Mouse (Mus musculus) testis, adult 2 months (tissue): ENCODE data around the gene Ehbp1. TPM values are rescaled to one million over a fixed set of nuclear protein-coding genes. Genes with fewer than 3 reads are reported as not detected.

Experiments used
- H3K27ac ChIP-seq: fragments of 200-500 bp; 2 replicates; pipeline ENCODE4 v1.5.1; 2012; ENCODE audit warnings: low read depth, low read length; ENCODE audit not compliant: control insufficient read depth, insufficient read depth
- H3K27me3 ChIP-seq: fragments of 200-500 bp; 2 replicates; pipeline ENCODE4 v1.6.1; 2012; ENCODE audit warnings: mild to moderate bottlenecking, low read length, moderate library complexity; ENCODE audit not compliant: control insufficient read depth, insufficient read depth
- H3K36me3 ChIP-seq: fragments of 200-500 bp; 2 replicates; pipeline ENCODE4 v1.6.1; 2012; ENCODE audit warnings: mild to moderate bottlenecking, low read length; ENCODE audit not compliant: control insufficient read depth, insufficient read depth
- H3K4me1 ChIP-seq: fragments of 200-500 bp; 2 replicates; pipeline ENCODE4 v1.6.1; 2012; ENCODE audit warnings: low read length; ENCODE audit not compliant: control insufficient read depth, insufficient read depth
- H3K4me3 ChIP-seq: fragments of 200-500 bp; 2 replicates; pipeline ENCODE4 v1.5.1; 2012; ENCODE audit warnings: low read depth, mild to moderate bottlenecking, low read length, moderate library complexity, mixed read lengths; ENCODE audit not compliant: control insufficient read depth
- CTCF ChIP-seq: fragments of 200-500 bp; IDR thresholded peaks from 2 replicates; pipeline ENCODE4 v1.5.1; 2012; ENCODE audit warnings: low read depth, mild to moderate bottlenecking, inconsistent platforms, low read length, moderate library complexity; ENCODE audit not compliant: control insufficient read depth, insufficient read depth, insufficient replicate concordance
- POLR2A ChIP-seq: fragments of 200-500 bp; IDR thresholded peaks from 2 replicates; pipeline ENCODE4 v1.6.1; 2012; ENCODE audit warnings: low read depth, mild to moderate bottlenecking, inconsistent platforms, low read length, moderate library complexity; ENCODE audit not compliant: control insufficient read depth
- polyA plus RNA-seq: library from polyadenylated mRNA; depleted of rRNA; stranded (reverse); fragments of >200 nt; gene quantifications from 2 replicates; pipeline ENCODE4 v1.2.3, GENCODE M21; 2012

Ehbp1 gene
- polyA plus RNA-seq, 1 experiment = 13.1 TPM

GRCm38 (mm10) chr11:22125188-22125587 lies 216.9 kb downstream of the Ehbp1 start:
- no peaks in the 10 kb centered on the region for H3K4me1 ChIP-seq
- no peak overlapping the region for H3K27ac ChIP-seq
- H3K27me3 ChIP-seq = no peaks in the 10 kb centered on the region
- H3K36me3 ChIP-seq = no peaks in the 10 kb centered on the region
- TF ChIP-seq POLR2A (no peak), CTCF (no peak)
- no peak overlapping the region for H3K4me3 ChIP-seq

DNA sequence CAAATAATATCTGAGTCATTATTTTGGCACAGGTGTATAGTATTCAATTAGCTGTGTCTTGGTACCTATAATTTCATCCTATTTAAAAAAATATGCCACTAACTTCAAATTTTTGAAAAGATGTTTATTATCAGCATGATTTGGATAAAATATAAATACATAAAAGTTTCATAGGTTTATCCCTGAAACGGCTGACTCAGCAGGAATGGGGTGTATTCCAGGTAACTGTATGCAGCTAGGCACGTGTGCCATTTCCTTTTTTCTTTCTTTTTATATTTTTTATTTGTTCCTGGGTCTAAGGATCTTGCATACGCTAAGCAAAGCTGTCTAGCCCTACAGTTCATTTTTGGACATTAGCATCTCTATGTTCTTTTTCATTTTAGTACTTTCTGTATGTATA lies 223.2 kb downstream of the Ehbp1 start:
- no peak for TF ChIP-seq POLR2A
- no peaks in the 10 kb centered on the region for H3K36me3 ChIP-seq
- no peak overlapping the region for H3K27ac ChIP-seq
- no peaks in the 10 kb centered on the region for H3K4me1 ChIP-seq
- H3K4me3 ChIP-seq = no peak overlapping the region
- H3K27me3 ChIP-seq = no peaks in the 10 kb centered on the region

DNA sequence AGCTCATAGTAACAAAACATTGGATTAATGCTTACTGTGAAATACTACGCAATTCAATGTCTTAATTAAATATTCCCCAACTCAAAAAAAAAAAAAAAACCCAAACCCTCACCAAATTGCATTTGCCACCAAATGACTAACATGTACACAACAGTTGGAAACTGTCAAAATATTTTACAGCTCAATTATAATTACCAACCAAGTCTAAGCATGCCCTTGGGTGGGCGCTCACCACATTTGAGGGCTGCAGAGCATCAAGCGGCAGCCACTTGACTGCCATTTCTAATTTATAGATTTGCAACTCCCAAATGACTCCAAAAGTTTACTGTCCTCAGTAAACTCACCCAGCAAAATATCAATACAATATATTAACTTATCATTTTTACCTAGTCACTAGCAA lies 229.9 kb downstream of the Ehbp1 start:
- H3K27ac ChIP-seq = no peak overlapping the region
- H3K4me1 ChIP-seq = no peaks in the 10 kb centered on the region
- H3K27me3 ChIP-seq = no peaks in the 10 kb centered on the region
- no peaks in the 10 kb centered on the region for H3K36me3 ChIP-seq
- H3K4me3 ChIP-seq = no peak overlapping the region
- TF ChIP-seq CTCF (no peak), POLR2A (no peak)

DNA sequence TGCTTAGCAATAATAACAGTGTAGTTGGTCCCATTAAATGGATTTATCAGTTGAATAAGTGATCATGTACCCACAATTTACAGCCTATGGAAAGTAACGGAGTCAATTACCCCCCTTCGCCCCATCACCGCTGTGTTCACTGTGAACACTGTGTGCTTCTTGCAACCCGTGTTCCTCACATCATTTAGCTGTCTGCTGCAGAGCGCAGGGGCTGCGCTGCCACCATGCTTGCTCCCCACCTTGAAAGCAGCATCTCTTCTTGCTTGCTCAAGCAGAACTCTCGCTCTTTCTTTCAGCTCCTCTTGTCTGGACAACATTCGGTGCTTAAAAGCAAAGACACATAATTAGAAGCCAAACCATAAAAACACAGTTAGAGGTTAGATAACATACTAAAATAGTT lies 252.7 kb downstream of the Ehbp1 start:
- H3K4me3 ChIP-seq = no peak overlapping the region
- no peaks in the 10 kb centered on the region for H3K4me1 ChIP-seq
- H3K27ac ChIP-seq = no peak overlapping the region
- H3K27me3 ChIP-seq = no peaks in the 10 kb centered on the region
- TF ChIP-seq CTCF (no peak), POLR2A (no peak)
- no peaks in the 10 kb centered on the region for H3K36me3 ChIP-seq

DNA sequence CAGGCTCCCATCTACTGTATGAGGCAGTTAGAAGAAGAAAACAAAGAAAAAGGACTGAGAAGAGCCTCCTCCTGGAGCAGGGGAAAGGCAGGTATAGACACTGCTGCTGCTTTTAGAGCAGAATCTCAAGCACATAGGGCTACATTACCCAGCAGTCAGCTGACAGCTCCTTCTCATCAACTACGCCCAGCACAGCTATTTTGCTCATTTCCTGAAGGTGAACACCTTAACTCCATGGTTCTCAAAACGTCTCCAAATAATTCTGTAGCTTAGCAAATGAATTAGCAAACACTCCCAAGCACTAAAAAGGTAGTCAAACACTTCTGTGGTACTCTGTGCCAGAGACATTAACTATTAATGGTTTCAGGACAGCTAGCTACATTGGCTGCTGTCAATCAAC lies 278.7 kb downstream of the Ehbp1 start:
- Histone ChIP-seq H3K36me3 (no peaks in the 10 kb centered on the region), H3K4me3 (no peak overlapping the region), H3K4me1 (no peaks in the 10 kb centered on the region), H3K27ac (no peak overlapping the region), H3K27me3 (no peaks in the 10 kb centered on the region)
- TF ChIP-seq POLR2A = no peak
- no peak for TF ChIP-seq CTCF

DNA sequence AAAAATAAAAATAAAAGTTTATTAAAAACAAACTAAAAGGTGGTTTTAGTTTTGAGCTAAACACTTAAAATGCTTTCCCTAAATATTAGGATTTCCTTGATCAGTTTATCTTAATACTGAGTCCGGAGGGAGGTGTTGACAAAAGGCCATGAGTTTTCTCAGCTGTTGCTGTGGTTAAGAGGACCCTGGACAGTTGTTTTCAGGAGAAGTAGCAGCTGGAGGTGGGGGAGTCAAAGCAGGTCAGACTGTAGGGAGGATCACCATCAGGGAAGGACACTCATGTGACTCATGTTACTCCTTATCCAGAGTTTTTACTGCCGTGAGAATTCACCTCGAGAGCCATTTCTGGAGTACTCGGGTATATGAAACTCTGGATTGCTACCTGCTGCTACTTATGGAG lies 280.4 kb downstream of the Ehbp1 start:
- no peak overlapping the region for H3K27ac ChIP-seq
- no peaks in the 10 kb centered on the region for H3K4me1 ChIP-seq
- no peak overlapping the region for H3K4me3 ChIP-seq
- no peaks in the 10 kb centered on the region for H3K27me3 ChIP-seq
- no peak for TF ChIP-seq CTCF
- no peaks in the 10 kb centered on the region for H3K36me3 ChIP-seq

- no peak for TF ChIP-seq CTCF
- no peak for TF ChIP-seq POLR2A
- no peak overlapping the region for H3K4me3 ChIP-seq
- H3K36me3 ChIP-seq = no peaks in the 10 kb centered on the region
- no peaks in the 10 kb centered on the region for H3K4me1 ChIP-seq
- H3K27ac ChIP-seq = no peak overlapping the region
- H3K27me3 ChIP-seq = no peaks in the 10 kb centered on the region
These were observed 284.6 kb downstream of the Ehbp1 start for GRCm38 (mm10) chr11:22057538-22057937.

DNA sequence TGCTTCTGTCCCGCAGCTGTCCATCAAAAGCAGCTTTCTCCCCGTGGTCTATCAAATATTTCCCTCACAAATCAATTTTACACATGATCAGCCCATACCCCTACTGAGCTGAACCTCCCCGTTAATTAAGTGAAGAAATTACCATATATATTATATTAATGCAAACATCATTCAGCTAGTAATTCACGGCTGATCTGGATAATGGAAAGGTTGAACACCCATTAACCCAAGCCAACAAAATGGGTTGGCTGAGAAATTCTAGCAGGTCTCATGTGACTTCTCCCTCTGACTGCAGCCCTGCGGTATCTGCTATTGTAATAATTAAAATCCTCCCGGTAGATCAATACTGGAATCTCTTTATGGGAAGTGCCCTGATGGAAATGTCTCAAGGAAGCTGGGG lies 286.2 kb downstream of the Ehbp1 start:
- H3K4me3 ChIP-seq = no peak overlapping the region
- H3K27me3 ChIP-seq = no peaks in the 10 kb centered on the region
- H3K36me3 ChIP-seq = no peaks in the 10 kb centered on the region
- H3K27ac ChIP-seq = no peak overlapping the region
- no peaks in the 10 kb centered on the region for H3K4me1 ChIP-seq
- no peak for TF ChIP-seq POLR2A
- no peak for TF ChIP-seq CTCF

DNA sequence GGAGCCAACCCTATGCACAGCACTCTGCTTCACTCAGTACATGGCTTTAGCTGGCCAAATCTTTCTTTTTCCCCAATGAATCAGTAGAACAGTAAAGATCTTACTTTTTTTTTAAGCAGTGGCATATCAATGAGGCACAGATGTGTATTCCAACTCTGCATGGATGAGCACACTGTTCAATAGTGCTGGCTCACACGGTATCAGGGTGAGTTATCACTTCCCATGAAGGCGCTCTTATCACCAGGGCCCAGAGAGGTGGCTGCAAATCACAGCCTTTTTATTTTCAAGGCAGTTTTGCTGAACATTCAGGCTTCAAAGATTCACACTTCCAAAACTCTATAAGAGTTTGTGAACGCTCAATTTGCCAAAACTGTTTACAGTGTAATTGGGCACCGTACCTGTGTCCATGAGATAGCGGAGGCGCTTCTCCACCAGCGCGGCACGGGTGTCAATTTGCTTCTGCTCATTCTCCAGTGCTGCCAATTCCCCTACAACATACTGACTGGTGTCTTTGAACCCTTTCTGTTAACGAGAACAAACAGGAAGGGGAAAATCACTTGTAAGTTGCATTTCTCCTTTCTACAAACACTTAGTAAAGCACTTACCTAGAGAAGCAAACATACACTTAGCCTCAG lies 288.9 kb downstream of the Ehbp1 start:
- no peaks in the 10 kb centered on the region for H3K36me3 ChIP-seq
- TF ChIP-seq POLR2A = no peak
- no peak for TF ChIP-seq CTCF
- H3K4me3 ChIP-seq = no peak overlapping the region
- no peaks in the 10 kb centered on the region for H3K27me3 ChIP-seq
- no peaks in the 10 kb centered on the region for H3K4me1 ChIP-seq
- H3K27ac ChIP-seq = no peak overlapping the region
